Mouse (Mus musculus): ENCODE measurements at regions not wholly inside any gene's neighbourhood (a gene's known extent, or its start where the extent isn't known, plus 50 kb on each side); places are given as distances from the start of the nearest gene placed in this dataset.

DNA sequence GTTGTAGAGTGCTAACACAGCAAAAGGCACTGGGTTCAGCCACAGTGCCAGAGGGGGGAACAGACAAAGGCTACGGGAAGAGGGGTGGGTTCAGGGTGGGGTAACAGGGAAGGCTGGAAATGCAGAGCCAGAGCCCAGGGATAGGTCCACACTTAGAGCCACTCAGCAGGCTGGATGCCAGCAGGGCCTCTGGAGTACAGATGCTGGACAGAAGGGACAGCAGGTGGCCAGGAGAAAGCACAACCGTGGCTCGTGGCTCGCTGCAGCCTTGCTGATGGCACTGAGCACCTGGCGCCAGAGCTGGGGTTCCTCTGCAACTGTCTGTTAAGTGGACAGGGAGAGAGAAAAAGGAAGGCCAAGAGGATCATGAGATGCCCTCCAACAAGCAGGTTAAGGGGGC is 174.2 kb downstream of the Mroh4 start:
- DNase-seq = no peak

- DNase-seq = no peak
Observed at GRCm38 (mm10) chr15:74459345-74459975, 176.7 kb downstream of the Mroh4 start.

GRCm38 (mm10) chr15:74458940-74459339 is 177.2 kb downstream of the Mroh4 start:
- no peak for DNase-seq

GRCm38 (mm10) chr15:74457965-74458364 is 178.2 kb downstream of the Mroh4 start:
- DNase-seq = no peak

DNA sequence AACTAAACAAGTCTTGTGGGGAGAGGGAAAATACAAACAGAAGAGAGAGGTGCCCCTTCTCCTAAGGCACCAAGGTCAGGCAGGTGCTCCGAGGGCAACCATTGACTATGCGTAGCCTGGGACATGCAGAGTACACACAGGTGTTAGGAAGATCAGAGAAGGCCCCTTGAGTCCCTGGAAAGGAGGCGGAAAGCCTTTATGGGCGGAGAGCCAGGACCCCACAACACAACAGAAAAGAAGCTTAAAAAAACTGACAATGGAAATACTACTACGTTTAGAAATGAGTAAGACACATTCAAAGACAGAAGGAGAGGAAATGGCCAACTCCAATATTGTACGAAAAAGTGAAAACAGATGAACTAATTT is 179.5 kb downstream of the Mroh4 start:
- no peak for DNase-seq

- no peak for DNase-seq
Observed at GRCm38 (mm10) chr15:74455921-74456674, 180.1 kb downstream of the Mroh4 start.

DNA sequence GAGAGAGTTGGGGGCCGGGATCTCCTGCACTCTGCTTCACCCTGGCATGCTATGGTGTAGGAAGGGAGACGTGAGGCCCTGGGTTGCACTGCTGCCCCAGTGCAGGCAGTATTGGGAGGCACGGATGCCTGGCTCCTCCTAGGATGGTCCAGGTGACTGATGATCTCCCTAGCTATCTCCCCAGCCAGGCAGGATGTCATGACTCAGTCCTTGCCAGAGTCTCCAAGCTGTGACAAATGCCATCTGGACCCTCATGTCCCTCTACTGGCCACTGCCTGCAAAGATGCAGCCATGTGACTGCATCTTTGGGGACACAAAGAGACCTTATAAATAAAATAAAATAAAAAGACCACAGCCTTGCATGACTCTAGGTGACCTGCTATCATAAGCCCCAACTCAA is 181.6 kb downstream of the Mroh4 start:
- DNase-seq = no peak

GRCm38 (mm10) chr15:74453810-74454209 is 182.3 kb downstream of the Mroh4 start:
- DNase-seq = no peak

GRCm38 (mm10) chr15:74452426-74452825 is 183.7 kb downstream of the Mroh4 start:
- no peak for DNase-seq

DNA sequence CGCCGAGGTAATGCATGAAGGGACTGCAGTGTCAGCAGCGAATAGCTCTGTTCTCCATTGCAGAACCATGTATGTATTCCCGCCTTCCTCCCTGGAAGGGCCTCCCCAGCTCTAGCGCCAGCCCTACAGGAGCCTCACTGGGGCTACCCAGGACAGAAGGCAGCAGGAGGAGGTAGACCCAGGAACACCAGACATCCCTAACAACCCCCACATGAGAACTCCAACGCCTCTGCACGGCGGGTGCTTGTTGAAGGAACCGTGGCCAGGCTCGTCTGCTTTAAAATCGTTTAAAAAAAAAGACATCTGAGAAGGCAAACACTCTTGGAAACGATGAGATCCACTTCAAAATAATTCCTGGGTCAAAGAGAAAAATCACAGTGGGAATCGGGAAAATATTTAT is 194.3 kb downstream of the Mroh4 start:
- no peak for DNase-seq

- DNase-seq = no peak
Observed at GRCm38 (mm10) chr15:74426989-74427388, 209.2 kb downstream of the Mroh4 start.

GRCm38 (mm10) chr15:74423001-74423400 is 213.2 kb downstream of the Mroh4 start:
- DNase-seq = no peak

- DNase-seq = no peak
Observed at GRCm38 (mm10) chr15:74420550-74420949, 215.6 kb downstream of the Mroh4 start.

DNA sequence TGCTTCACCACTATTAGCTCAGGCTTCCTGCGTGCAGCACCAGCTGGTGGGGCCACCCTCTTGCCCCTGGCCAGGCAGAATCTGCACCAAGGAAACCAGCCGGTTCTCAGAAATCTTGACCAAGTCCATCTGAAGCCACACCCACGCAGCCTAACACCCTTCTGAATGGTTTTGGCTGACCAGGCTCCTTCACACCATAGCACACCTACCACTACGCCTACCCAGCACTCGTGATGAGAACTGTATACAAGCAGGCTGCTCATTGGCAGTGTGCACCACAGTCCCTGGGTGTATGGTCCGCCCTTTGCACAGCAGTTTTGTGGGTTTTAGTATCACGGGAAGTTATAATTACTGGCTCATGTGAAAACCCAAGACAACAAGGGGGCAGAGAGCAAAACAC is 217.5 kb downstream of the Mroh4 start:
- DNase-seq = no peak

DNA sequence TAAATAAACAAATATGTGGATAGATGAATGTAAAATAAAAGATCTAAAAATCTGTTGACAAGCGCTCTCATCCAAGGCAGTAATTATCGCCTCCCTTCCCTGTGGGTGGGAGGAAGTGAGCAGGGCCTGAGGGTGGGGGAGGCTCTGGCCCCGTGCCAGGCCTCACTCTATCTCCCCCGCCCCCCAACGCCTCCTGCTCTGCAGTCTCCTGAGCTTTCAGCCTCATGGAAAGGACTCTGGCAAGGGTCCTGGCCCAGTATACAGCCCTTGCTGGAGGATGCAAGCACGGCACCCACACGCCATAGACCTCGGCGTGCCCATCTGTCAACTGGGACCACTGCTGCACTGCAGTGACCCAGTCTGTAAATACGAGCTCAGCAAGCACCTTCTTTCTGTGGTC is 222.9 kb downstream of the Mroh4 start:
- no peak for DNase-seq

GRCm38 (mm10) chr15:74412261-74412660 is 223.9 kb downstream of the Mroh4 start:
- no peak for DNase-seq

DNA sequence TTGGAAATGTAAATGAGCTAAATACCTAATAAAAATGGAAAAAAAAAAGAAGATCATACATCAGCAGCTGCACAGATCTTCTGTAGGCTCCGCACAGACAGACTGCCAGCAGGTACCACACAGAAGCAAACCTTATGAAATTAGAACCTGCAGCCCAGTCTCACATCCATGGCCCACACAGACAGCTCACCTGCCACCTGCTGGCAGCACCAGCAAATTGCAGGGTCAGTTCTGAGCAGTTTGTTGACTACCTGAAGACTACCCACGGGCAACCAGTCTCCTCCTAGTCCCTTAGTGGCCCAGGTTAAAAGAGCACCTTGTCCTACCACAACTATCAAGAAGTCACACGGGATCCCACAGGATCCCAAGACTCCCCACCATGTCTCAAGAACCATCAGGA is 225.1 kb downstream of the Mroh4 start:
- DNase-seq = peak; percentile 14

DNA sequence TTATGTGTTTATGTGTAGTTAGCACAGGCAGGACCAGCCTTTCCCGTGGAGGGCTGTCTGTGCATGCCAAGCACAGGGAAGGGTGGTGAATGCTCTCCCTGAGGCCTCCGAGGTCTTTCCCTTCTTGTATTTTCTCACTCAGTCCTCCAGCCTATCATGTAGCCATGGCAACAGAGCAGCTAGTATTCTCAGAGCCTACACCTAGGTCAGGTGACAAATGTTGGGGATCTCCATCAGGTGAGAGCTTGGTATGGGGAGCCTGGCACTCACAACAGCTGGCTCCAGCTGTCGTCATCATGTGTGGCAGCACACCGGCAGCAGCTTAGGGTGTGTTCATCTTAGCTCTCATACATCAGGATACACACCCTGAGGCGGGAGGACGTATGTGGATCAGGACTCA is 231.3 kb downstream of the Mroh4 start:
- DNase-seq = no peak

DNA sequence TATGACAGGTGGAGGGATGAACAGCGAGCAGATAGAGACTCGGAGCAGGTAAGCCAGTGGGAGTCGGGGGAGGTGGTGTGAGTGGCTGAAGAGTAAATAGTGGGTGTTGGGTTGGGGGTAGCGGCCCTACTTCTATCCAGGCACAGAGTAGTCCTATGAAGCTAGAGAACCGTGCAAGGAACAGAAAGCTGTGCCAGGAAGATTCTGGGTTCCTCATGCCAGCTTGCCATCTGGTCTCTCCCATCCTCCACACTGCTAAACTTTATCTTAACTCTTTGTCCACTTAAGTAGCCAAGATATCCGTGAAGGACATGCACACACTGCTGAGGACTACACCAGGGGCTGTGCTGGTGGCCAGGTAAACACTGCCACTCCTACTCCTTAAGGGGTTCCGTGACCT is 234.9 kb downstream of the Mroh4 start:
- DNase-seq = no peak

- no peak for DNase-seq
Observed at GRCm38 (mm10) chr15:74396029-74396428, 240.1 kb downstream of the Mroh4 start.

DNA sequence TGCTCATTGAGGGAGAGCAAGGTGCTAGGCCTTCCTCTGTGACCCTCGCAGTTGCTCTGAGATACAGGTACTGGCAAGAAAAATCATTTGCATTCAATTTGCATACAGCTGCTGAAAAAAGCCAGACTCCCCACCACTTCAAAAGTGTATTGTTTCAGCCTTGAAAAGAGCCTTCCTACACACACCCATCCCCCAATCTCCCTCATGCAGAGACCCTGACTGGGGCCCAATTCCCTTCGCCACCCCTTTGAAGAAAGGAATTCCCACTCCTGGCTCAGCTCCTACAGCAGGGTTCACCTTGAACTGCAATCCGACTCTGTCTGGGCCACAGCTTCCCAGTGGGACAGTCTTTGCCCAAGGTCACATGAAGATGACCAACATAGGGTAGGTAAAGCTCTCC is 248.6 kb downstream of the Mroh4 start:
- no peak for DNase-seq

DNA sequence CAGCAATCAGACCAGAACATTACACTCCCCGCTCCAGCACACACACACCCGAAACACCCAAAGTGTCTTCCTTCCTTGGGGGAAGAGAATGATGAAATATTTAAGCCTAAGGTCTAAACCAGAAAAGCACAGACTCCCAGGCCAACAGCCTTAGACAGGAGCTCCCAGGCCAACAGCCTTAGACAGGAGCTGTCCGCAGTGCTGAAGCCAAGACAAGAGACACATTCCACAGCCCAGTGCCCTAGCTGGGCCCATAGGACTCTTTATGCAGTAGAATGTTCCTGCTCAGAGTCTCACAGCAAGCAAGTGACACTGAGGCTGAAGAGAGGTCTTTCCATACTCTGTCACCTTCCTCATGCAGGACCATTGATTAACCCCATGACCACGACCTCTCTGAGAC is 253.6 kb downstream of the Mroh4 start:
- peak; percentile 73 for DNase-seq

GRCm38 (mm10) chr15:74379366-74379765 is 256.8 kb downstream of the Mroh4 start:
- no peak for DNase-seq

- DNase-seq = no peak
Observed at GRCm38 (mm10) chr15:74369461-74369860, 266.7 kb downstream of the Mroh4 start.
